Mouse (Mus musculus): ENCODE measurements around the gene Maml3.

Maml3 gene

DNA sequence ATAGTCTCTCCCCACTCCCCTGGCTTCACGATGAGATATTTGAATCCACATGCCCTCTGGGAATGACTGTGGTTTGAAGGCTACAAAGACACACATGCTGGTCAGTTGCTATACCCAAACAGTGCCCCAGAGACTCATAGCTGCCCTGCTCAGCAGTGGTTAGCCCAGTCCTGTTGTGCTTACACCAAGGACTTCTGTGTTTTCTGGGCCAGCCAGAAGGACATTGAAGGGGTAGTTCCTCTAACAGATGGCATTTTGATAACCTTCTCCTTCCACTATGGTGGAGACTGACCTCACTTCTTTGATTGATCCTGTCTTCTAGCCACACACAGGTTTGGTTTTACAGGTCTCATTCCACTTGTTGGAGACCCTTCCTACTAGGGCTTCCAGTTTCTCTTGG, 189.5 kb downstream of the Maml3 start:
- DNase-seq (ENCODE audit: low spot score in 2 of 2), result no peak

DNA sequence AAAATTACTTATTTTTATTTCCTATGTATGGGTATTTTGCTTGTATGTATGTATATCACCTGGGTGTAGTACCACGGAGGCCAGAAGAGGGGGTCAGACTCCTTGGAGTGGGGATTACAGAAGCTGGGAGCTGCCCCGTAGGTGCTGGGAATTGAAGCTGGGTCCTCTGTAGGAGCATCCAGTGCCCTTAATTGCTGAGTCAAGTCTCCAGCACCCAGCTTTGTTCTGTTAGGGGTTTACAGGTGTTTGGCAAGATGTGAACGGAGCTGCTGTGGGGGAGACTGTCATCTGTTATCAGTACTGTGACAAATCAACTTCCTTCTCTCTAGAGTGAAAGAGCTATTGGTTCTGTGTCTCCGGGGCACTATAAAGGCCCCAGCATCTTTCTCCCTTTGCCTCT, 190.0 kb downstream of the Maml3 start:
- no peak for DNase-seq (ENCODE audit: low spot score in 2 of 2)

DNA sequence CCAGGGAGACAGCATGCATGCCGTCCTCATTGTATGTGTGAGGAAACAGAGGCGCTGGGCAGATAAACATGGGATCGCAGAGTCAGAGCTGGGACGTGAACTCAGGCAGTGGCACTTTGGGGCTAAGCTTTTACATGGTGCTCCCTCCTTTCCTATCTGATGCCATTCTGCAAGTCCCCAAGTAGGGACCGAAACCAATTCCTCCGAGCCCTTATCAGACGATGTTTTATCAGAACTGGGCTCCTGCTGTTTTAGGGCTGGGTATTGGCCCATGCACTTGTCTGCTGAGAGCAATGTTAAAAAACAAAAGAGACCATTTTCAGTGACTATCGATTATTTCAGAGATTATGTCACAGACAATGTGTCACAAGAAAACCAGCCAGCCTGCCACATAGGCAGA, 191.4 kb downstream of the Maml3 start:
- DNase-seq (ENCODE audit: low spot score in 2 of 2), result no peak

DNA sequence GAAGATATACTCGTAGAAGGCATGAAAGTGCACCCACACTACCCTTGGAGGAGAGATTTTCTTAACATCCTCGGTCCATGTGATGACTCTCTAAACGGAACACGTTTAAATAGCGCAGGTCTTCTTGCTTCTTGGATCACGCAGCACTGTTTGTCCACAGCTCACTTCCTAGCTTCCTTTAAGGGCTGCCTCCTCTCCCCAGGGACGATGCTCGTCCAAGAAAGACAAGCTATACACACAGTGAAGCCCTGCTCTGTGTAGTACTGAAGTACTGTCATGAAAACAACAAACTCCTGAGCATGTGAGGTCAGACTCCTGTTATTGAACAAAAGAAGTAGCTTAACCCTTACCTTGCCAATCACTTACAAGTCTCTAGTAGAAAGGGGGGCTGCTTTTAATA, 192.7 kb downstream of the Maml3 start:
- no peak for DNase-seq (ENCODE audit: low spot score in 2 of 2)

DNA sequence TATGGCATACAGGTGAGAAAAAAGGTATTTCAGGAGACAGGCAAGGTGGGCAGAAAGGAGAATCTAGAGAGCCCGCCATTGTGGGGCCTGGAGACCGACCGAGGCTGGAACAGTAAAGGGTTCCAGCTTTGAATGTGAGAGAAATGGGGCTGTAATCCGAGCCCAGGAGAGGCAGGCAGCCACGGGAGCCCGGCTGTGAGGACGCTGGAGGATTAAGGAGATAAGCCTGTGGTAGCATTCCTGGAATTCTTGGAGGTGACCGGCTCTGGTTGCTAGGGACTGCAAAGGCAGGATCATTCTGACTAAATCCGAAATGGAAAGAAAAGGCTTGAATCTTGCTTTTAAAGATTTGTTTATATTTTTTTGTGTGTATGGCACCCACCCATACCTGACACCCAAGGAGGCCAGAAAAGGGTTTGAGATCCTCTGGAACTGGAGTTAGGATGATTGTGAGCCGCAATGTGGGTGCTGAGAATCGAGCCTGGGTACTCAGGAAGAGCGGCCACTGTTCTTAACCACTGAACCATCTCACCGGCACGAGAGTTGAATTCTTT, 196.4 kb downstream of the Maml3 start:
- DNase-seq (ENCODE audit: low spot score in 2 of 2), result no peak

DNA sequence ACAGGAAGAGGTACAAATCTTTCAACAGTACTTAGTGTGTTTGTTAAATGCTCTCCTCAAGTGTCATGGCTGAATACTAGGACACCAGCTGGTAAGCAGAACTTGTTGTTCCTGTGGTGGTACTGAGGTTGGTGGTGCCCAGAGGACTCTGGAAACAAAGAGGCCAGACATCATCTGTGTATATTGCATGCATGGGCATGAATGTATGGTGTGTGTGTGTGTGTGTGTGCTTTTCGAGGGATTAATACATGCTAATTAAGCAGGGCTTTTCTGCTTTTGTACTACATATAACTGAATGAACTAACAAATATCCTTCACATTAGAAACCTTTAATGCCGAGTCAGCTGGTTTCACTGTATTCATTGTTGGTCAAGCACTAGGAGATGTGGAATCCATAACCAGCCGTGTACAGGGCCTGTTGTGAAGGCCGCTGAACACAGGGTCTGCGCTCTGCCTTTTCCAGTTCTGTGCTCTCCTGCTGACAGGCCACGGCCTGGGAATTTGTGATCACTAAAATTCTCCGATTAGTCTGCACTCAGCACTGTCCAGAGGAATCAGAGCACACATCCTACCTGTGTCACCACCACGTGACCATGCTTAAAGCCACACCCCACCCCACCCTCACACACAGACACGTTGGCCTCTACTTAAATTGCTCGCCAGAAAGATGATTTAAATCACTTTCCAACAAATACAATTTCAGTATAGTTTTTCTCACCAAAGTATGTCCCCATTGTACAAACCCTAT, 197.6 kb downstream of the Maml3 start:
- no peak for DNase-seq (ENCODE audit: low spot score in 2 of 2)

DNA sequence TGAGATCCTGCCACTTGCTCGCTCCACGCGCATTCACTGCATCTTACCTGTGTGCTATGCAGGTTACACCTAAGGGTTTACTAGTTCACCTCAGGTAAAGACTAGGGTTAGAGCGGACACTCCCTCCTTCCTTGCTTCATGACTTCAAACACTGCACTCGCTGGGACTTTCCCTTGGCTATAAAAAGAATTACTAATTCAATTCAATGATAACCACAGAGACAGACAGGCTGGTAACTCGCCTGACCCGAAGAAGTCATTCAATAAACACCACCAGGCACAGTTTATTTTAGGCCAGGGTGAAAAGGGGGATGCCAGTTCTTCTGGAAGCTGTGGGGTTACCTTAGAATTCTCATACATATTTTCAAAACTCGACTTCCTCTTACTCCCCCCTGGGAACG, 199.0 kb downstream of the Maml3 start:
- no peak for DNase-seq (ENCODE audit: low spot score in 2 of 2)

DNA sequence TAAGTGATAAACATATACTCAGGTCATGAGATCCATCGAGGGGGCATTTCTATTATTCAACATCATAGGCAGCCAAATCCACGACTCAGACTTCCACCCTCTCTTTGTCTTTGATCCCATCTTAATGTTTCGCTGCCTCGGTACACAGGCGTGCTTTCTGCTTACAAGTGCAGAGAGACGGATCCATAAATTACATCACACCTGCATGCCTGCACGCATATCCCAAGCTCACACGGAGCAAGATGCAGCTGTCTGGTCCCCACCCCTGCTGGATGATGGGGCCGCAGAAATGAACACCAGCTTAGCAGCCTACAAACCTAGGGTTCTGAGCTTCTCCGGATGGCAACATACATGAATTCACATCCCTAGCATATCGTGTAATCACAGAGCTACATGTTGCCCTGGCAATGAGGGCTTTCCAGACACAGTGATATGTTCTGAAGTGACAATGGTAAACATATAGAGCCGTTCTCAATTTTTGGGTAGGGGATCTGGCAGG, 200.5 kb downstream of the Maml3 start:
- DNase-seq (ENCODE audit: low spot score in 2 of 2), result no peak

DNA sequence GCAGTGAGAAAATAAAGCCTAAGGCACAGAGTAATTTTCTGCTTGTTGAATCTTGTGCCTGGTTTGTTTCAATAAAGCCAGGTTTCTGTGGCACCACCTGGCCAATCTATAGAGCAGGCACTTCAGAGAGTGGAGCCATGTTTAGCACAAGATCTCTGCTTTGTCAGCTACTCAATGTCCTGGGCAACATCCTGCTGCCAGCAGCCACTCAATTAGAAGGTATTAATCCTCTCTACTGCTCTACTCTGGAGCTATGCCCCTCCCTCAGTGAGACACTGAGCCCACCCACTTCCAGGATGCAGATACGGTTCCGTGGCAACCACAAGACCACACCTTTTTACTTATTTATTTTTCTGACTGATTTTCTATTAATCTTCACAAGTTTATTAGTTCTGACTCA, 203.7 kb downstream of the Maml3 start:
- DNase-seq (ENCODE audit: low spot score in 2 of 2), result no peak

DNA sequence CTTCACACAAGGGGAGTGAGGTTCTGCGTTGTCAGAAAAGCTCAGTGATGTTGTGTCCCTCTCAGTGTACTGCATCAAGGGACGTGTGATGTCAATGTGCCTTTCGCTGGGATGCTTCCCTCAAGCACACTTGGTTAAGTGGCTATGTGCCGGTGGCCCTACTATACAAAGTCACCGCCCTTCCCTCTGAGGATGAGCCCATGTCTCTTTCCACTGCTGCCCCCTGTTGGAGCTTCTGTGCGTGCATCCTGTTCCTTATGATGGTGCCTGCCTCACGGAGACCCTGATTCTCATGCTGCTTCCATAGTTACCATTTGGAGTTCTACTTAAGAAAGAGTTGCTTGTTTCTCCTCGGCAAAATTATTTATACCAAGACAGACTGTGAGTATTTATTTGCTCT, 210.4 kb downstream of the Maml3 start:
- no peak for DNase-seq (ENCODE audit: low spot score in 2 of 2)

DNA sequence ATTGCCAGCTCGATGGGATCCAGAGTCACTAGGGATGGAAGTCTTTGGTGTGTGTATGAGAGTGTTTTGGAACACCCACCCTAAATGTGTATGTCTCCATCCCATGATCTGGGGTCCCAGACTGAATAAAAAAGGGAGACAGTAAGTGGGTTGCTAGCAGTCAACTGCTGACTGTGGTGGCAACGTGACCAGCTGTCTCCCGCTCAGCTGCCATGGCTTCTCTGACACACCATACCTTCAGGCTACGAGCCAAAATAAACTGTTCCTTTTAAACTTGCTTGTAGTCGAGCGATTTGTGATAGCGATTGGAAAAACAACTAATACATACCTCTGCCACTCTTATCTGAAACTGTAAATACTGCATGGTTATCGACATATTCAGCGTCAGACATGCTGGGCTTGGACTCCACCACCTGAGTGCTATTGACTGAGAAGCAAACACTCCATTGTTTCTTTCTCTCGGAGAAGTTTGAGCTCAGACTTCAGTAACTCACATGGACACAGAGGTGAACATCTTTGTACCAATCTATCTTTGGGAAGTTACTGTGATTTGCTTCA, 213.2 kb downstream of the Maml3 start:
- DNase-seq (ENCODE audit: low spot score in 2 of 2), result no peak

DNA sequence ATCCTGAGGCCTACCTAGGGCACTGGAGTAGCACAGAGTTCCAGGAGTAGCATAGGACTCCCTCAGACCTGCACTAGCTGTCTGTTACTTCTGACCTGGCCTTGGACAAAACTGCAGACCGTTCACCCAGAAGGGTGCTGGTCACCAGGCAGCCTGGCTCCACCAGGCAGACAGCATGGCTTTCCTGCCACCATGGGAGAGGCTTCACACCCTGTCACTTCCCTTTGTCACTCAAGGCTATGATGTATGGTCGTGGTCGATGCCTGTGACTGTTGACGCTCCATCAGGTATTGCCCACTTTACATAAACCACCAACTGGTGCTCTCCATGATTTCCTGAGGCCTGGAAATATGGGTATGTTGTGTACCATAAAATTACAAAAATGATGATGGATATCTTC, 214.7 kb downstream of the Maml3 start:
- no peak for DNase-seq (ENCODE audit: low spot score in 2 of 2)

DNA sequence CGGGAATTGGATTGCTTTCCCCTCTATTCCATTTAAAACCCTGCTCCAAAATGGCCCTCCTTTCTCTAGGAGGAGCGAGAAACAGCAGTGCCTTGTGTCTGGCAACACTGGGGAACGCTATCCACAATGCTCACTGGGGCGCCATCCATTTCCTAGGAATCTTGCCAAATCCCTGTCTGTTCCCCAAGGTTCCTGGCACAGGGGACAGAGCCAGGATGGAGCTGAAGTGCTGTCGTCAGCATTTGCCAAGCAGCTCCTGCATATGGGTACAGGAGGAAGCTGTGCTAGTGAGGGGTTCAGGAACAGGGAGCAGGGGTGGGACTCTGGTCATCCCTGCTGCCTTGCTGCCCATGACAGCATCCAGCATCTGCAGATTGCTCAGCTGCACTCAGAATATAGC, 215.1 kb downstream of the Maml3 start:
- DNase-seq (ENCODE audit: low spot score in 2 of 2), result peak; percentile 56 to 58

DNA sequence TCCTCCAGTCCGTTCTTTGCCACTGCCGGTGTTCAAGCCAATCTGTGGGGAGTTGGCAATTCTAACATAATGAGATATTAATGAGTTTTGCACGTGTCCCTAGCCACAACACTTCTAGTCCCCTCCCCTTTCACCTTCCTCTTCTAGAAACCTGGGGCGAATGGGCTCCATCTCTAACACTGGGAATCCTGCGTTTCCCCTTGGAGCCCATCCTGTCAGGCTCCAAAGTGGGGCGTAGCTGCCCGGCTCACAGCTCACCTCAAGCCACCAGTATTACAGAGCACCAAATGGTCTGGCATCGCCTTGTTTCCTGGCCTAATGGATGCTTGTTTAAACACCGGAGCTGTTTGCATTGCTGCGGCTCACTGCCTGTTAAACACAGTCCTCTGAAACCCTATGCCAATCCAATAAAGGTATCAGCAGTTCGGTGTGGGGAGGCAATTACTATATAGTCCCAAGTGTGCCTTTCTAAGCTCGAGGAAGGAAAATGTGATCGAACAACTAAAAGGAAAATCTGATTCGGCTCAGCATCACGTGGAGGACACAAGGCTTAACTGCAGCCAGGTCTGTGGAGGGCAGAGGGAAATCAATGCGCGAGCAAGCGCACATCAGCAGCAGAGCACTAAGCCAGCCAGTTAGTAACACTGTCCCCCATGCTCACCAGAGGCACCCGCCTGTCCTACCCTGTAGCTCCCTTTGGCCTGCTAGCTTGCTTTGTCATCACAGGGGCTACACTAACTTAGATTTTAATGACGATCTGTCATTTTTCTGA, 216.0 kb downstream of the Maml3 start:
- DNase-seq (ENCODE audit: low spot score in 2 of 2), result no peak

DNA sequence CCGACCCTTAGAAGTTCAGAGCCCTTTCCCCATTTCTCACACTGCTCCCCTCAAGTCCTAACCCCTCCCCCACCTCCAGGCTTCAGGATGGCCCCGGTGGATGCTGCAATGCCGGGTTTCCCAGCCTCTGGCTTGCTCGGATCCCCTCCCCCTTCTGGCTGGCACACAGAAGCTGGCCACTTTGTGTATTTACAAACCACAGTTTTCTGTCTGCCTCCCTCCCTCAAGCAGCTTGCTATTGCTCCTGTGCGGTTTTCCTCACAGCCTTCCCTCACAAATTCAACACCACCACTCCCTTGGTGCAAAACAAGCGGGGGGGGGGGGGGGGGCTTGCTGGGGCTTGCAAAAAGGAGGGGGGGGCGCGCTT, 216.6 kb downstream of the Maml3 start:
- no peak for DNase-seq (ENCODE audit: low spot score in 2 of 2)

DNA sequence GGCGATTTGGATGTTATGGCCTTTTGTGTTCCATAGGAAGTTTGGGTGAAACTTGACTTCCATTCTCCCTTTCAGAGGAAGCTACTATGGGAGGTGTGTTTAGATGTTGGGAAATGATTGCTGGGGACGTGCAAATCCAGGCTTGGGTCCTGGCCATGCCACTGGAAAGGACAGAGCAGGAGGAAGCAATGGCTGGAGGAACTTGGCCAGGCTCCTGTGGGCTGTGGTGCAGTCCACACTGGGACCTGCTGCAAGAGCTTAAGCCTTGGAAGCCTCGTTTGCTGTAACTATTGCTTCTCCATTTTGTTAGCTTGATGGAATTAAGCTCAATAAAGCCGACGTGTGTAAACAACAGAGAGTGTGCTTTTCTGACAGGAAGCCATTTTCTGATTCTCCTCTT, 219.0 kb downstream of the Maml3 start:
- no peak for DNase-seq (ENCODE audit: low spot score in 2 of 2)

DNA sequence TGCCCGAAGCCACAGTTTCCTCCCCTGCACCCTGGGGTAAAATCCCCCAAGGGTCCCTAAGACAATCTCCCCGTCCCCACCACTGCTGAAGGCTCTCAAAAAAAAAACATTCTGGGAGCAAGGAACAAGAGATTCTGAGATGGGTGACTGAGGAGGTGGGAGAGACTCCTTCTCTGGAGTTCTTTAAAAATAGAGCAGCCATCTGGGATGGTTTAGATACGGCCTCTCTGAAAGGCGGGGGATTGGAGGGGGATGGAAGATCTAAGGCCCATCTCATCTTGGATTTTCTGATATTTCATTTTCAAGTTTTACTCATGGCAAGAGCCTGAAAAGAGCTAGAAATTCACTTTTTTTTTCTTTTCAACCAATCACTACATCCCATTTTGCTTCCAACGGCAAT, 219.4 kb downstream of the Maml3 start:
- no peak for DNase-seq (ENCODE audit: low spot score in 2 of 2)

DNA sequence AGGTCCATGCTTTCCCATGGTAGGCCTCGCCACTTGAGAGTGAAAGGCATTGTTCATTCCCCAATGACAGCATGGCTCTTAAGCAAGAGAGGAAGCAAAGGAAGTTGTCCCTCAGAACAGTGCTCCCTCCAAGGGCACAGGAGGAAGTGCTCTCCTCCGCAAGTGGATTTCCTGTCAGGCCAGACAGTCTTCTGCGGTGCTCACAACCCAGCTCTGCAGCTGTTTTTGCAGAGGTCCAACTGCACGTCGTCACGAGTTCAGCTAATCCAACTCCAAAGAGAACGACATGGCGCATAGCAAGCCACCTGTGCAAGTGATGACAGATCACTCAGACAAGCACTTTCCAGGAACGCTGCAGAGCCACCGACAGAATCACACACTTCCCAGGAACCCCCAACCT, 222.9 kb downstream of the Maml3 start:
- DNase-seq (ENCODE audit: low spot score in 2 of 2), result no peak

DNA sequence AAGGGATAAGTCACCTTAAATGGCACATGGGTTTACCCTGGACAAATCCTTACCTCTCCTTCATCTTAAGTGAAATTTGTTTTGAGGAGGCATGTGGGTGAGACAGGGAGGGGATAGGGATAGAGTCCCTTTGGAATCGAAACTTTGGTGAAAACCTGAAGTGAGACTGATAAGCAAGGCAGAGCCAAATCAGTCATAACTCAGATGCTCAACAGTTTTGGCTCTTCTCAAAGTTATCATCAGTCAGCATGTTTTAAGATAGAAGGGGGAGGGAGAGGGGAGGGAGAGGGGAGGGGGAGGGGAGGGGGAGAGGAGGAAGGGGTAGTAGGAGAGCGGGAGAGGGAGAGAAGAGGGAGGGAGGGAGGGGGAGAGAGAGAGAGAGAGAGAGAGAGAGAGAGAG, 223.5 kb downstream of the Maml3 start:
- DNase-seq (ENCODE audit: low spot score in 2 of 2), result no peak

DNA sequence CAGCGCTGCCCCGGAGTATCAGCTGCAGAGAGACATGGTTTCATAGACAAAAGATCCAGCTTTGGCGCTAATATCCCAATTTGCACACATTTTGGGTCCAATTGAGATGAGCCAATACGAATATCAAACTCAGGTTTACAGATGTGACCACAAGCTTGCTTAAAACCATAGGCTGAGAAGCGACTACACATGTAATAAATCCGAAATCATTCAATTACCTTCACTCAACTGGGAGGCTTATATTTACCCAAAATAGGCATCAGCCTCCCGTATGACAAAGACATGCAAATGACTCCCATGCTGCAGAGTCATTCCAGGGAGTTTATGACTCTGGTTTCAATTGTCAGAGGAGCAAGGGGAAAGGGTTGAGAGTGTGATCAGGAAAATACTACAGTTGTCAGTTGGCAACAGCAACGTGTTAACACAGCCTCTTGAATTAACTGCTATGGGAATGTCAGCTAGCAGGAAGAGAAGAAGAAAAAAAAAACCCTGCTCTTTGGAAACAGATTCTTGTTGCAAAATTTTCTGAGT, 224.3 kb downstream of the Maml3 start:
- DNase-seq (ENCODE audit: low spot score in 2 of 2), result no peak

DNA sequence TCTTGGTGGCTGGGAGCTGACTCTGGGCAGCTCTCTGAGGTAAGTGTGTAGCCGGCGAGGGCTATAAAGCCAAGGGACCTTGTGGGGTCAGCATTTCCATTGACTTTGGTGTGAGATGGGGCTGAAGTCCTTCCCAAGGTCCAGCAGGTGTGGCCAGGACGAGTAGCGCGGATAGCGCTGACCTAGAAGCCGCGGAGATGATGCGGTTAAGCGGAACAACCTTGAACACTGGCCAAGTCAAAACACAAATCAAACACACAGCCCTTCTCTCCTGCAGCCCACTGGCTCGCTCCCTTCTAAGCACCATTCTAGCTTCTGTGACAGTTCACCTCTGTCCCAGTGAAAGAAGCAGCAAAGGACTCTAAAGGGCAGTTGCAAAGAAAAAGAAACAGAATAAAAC, 225.7 kb downstream of the Maml3 start:
- no peak for DNase-seq (ENCODE audit: low spot score in 2 of 2)

DNA sequence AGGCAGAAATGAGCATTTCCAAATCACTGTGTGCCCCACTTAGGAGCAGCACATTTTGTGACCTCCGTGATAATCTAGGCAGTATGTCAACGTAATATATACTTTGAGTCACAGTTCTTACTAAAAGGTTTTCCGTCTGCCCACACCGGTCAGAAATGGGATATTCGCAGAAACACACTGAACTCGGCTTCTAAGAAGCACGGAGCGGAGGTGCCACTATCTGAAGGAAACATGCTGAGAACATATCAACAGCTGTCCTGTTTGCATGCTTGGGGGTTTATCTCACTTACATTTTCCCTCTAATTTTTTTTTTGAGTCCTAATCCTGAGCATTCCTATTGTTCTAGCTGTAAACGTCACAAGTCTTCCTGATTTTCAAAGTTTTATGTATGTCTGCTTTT, 226.3 kb downstream of the Maml3 start:
- no peak for DNase-seq (ENCODE audit: low spot score in 2 of 2)

DNA sequence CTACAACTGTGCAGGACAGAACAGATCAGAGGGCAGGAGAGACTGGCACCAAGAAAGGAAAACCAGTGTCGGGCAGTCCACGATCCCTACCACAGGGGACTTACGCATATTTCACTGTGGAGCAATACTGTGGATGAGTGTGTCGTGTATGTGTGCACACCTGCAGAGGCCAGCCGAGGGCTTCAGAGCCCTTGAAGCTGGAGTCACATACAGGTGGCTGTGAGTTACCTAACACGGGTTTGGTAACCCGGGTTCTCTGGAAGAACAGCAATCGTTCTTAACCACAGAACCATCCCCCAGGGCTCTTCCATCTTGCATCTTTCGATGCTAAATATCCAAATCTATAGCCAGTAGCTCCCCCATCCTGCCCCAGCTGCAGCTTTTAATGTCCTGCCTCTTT, 228.1 kb downstream of the Maml3 start:
- DNase-seq (ENCODE audit: low spot score in 2 of 2), result no peak
